Mouse (Mus musculus): ENCODE measurements around the gene Prkar1b.

Gene Prkar1b

GRCm38 (mm10) chr5:139004588-139004987 is 145.2 kb downstream of the Prkar1b start:
- no peak for DNase-seq (ENCODE audit: low read depth)

GRCm38 (mm10) chr5:138999716-139000115 is 150.1 kb downstream of the Prkar1b start:
- DNase-seq (ENCODE audit: low read depth) = no peak

GRCm38 (mm10) chr5:138997936-138998580 is 151.7 kb downstream of the Prkar1b start:
- DNase-seq (ENCODE audit: low read depth) = no peak

- no peak for DNase-seq (ENCODE audit: low read depth)
These were observed 152.5 kb downstream of the Prkar1b start, which contains the start of gene Pdgfa for GRCm38 (mm10) chr5:138997171-138997788. Pdgfa (minus strand) TSS chr5:138997370.

GRCm38 (mm10) chr5:138996322-138997073 is 153.3 kb downstream of the Prkar1b start:
- no peak for DNase-seq (ENCODE audit: low read depth)

- DNase-seq (ENCODE audit: low read depth) = no peak
These were observed 154.0 kb downstream of the Prkar1b start for GRCm38 (mm10) chr5:138995721-138996311.

GRCm38 (mm10) chr5:138994786-138995720 is 154.7 kb downstream of the Prkar1b start:
- no peak for DNase-seq (ENCODE audit: low read depth)

- no peak for DNase-seq (ENCODE audit: low read depth)
These were observed 155.6 kb downstream of the Prkar1b start for GRCm38 (mm10) chr5:138994108-138994785.

- DNase-seq (ENCODE audit: low read depth) = no peak
These were observed 156.3 kb downstream of the Prkar1b start for GRCm38 (mm10) chr5:138993371-138994107.

GRCm38 (mm10) chr5:138992611-138993370 is 157.0 kb downstream of the Prkar1b start:
- DNase-seq (ENCODE audit: low read depth) = no peak

- DNase-seq (ENCODE audit: low read depth) = no peak
These were observed 158.1 kb downstream of the Prkar1b start for GRCm38 (mm10) chr5:138991734-138992133.

- no peak for DNase-seq (ENCODE audit: low read depth)
These were observed 159.0 kb downstream of the Prkar1b start for GRCm38 (mm10) chr5:138990659-138991380.

- no peak for DNase-seq (ENCODE audit: low read depth)
These were observed 160.2 kb downstream of the Prkar1b start for GRCm38 (mm10) chr5:138989567-138989966.

- no peak for DNase-seq (ENCODE audit: low read depth)
These were observed 161.0 kb downstream of the Prkar1b start for GRCm38 (mm10) chr5:138988764-138989163.

GRCm38 (mm10) chr5:138987994-138988393 is 161.8 kb downstream of the Prkar1b start:
- DNase-seq (ENCODE audit: low read depth) = no peak

GRCm38 (mm10) chr5:138981921-138982320 is 167.9 kb downstream of the Prkar1b start:
- no peak for DNase-seq (ENCODE audit: low read depth)

GRCm38 (mm10) chr5:138980608-138981007 is 169.2 kb downstream of the Prkar1b start:
- DNase-seq (ENCODE audit: low read depth) = no peak

GRCm38 (mm10) chr5:138979840-138980239 is 170.0 kb downstream of the Prkar1b start:
- no peak for DNase-seq (ENCODE audit: low read depth)

- DNase-seq (ENCODE audit: low read depth) = no peak
These were observed 172.0 kb downstream of the Prkar1b start for GRCm38 (mm10) chr5:138977759-138978158.

Measured in c-Kit-positive CD71-negative TER-119-negative erythroid progenitor cells, embryonic 14.5 days (primary cell).